Mouse (Mus musculus): ENCODE measurements around the gene Ankrd17.

Ankrd17 gene

GRCm38 (mm10) chr5:90366121-90367066 is at the start of gene Ankrd17:
Gene Ankrd17 (minus strand): TSS chr5:90366577.
- in situ Hi-C loops (cut with MboI, MseI) = loop anchor here in 1 of 2 experiments (5.0 to 25.0 kb wide), 2 partner anchors 144 to 1596 kb away; partner anchors contain the start of genes Cox18 and Rchy1

GRCm38 (mm10) chr5:90414925-90415295 is 48.5 kb upstream of the Ankrd17 start:
- in situ Hi-C loops (cut with MboI, MseI) = no loop called here

- in situ Hi-C loops (cut with MboI, MseI) = no loop called here
These were observed 48.0 kb upstream of the Ankrd17 start for GRCm38 (mm10) chr5:90414142-90414924.

GRCm38 (mm10) chr5:90405210-90405609 is 38.8 kb upstream of the Ankrd17 start:
- in situ Hi-C loops (cut with MboI, MseI) = no loop called here

- in situ Hi-C loops (cut with MboI, MseI) = loop anchor here in 1 of 2 experiments (25.0 kb wide), 1 partner anchor 540 kb away; the partner anchor contains the start of gene Mthfd2l
These were observed 30.4 kb upstream of the Ankrd17 start for GRCm38 (mm10) chr5:90396817-90397216.

GRCm38 (mm10) chr5:90394322-90394721 is 27.9 kb upstream of the Ankrd17 start:
- in situ Hi-C loops (cut with MboI, MseI) = loop anchor here in 1 of 2 experiments (25.0 kb wide), 1 partner anchor 543 kb away; the partner anchor contains the start of gene Mthfd2l

GRCm38 (mm10) chr5:90393764-90394163 is 27.4 kb upstream of the Ankrd17 start:
- in situ Hi-C loops (cut with MboI, MseI) = loop anchor here in 1 of 2 experiments (25.0 kb wide), 1 partner anchor 544 kb away; the partner anchor contains the start of gene Mthfd2l

- in situ Hi-C loops (cut with MboI, MseI) = loop anchor here in 1 of 2 experiments (25.0 kb wide), 1 partner anchor 554 kb away; the partner anchor contains the start of gene Mthfd2l
These were observed 16.7 kb upstream of the Ankrd17 start for GRCm38 (mm10) chr5:90383080-90383479.

- in situ Hi-C loops (cut with MboI, MseI) = loop anchor here in 1 of 2 experiments (25.0 kb wide), 1 partner anchor 556 kb away; the partner anchor contains the start of gene Mthfd2l
These were observed 15.1 kb upstream of the Ankrd17 start for GRCm38 (mm10) chr5:90381458-90381857.

GRCm38 (mm10) chr5:90373708-90374107 is 7.3 kb upstream of the Ankrd17 start:
- in situ Hi-C loops (cut with MboI, MseI) = loop anchor here in 1 of 2 experiments (25.0 kb wide), 1 partner anchor 1589 kb away; the partner anchor contains the start of gene Rchy1

- in situ Hi-C loops (cut with MboI, MseI) = loop anchor here in 1 of 2 experiments (25.0 kb wide), 1 partner anchor 1592 kb away; the partner anchor contains the start of gene Rchy1
These were observed 4.0 kb upstream of the Ankrd17 start for GRCm38 (mm10) chr5:90370401-90370800.

GRCm38 (mm10) chr5:90367067-90367303 is 608 bp upstream of the Ankrd17 start, which contains the start of gene Gm9958:
Gene Gm9958 (plus strand): TSS chr5:90367204.
- in situ Hi-C loops (cut with MboI, MseI) = loop anchor here in 1 of 2 experiments (5.0 to 25.0 kb wide), 2 partner anchors 145 to 1595 kb away; partner anchors contain the start of genes Cox18 and Rchy1

GRCm38 (mm10) chr5:90365141-90365951 is 1.0 kb downstream of the Ankrd17 start:
- in situ Hi-C loops (cut with MboI, MseI) = loop anchor here in 1 of 2 experiments (5.0 to 25.0 kb wide), 2 partner anchors 143 to 1597 kb away; partner anchors contain the start of genes Cox18 and Rchy1

GRCm38 (mm10) chr5:90364526-90364925 is 1.9 kb downstream of the Ankrd17 start:
- in situ Hi-C loops (cut with MboI, MseI) = loop anchor here in 1 of 2 experiments (25.0 kb wide), 1 partner anchor 1598 kb away; the partner anchor contains the start of gene Rchy1

GRCm38 (mm10) chr5:90355824-90356223 is 10.6 kb downstream of the Ankrd17 start:
- in situ Hi-C loops (cut with MboI, MseI) = loop anchor here (5.0 to 25.0 kb wide), 2 partner anchors 124 to 1606 kb away; partner anchors contain the start of gene Rchy1 (in 1 of the 2)

GRCm38 (mm10) chr5:90353552-90354317 is 12.6 kb downstream of the Ankrd17 start:
- in situ Hi-C loops (cut with MboI, MseI) = loop anchor here in 1 of 2 experiments (25.0 kb wide), 1 partner anchor 1609 kb away; the partner anchor contains the start of gene Rchy1

- in situ Hi-C loops (cut with MboI, MseI) = no loop called here
These were observed 19.5 kb downstream of the Ankrd17 start for GRCm38 (mm10) chr5:90346877-90347276.

- in situ Hi-C loops (cut with MboI, MseI) = no loop called here
These were observed 25.5 kb downstream of the Ankrd17 start for GRCm38 (mm10) chr5:90340847-90341246.

- in situ Hi-C loops (cut with MboI, MseI) = no loop called here
These were observed 26.4 kb downstream of the Ankrd17 start for GRCm38 (mm10) chr5:90339953-90340343.
